Mouse (Mus musculus) embryo, embryonic 11 days (tissue): ENCODE data around the gene Golm1.
"Not testable (repeated sequence)": the region's sequence is repeated elsewhere in the genome, so short reads cannot be mapped to it uniquely, and the experiment has no call there.

ENCODE experiments used
- DNase-seq: peaks from one replicate; pipeline ENCODE4 v3.0.0-alpha.2; 2015

Gene Golm1

GRCm38 (mm10) chr13:59642818-59643217 is 32.8 kb downstream of the Golm1 start:
- DNase-seq = no peak

- no peak for DNase-seq
These were observed 35.5 kb downstream of the Golm1 start for GRCm38 (mm10) chr13:59640178-59640440.

DNA sequence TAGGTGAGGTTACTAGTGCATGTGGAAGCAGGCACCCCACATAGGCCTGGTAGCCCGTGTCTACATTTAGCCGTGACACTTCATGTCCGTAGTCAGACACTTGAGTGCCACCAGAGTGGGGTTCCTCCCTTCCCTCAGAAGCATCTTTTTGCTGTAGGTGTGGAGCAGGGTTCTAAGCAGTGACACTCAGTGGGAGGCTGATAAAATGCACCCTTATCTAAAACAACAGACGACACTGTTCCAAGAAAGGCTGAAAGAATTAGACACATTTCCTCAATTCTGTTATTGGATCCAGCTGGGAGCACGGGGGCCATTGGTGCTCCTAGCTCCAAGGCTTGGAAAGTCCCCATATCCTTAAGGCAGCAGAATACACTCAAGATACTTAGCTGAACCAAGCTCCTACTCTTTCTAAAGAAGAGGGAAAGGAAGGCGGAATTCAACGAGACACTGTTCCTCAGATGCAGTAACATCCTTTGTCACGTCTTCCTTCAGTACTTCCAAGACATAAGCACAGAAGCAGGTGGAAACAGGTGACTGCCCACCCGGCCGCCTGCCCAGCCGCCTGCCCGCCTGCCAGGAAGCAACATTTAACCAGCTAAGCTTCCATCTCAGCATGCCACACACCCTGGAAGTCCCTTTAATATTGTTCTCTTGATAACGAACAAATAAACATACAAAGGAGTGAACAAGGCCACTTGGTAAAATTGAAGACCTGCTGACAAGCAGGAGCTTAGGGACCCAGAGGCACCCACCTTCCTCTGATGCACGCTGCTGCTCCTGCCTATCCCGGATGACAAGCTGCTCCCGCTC is 36.0 kb downstream of the Golm1 start:
- DNase-seq = no peak

DNA sequence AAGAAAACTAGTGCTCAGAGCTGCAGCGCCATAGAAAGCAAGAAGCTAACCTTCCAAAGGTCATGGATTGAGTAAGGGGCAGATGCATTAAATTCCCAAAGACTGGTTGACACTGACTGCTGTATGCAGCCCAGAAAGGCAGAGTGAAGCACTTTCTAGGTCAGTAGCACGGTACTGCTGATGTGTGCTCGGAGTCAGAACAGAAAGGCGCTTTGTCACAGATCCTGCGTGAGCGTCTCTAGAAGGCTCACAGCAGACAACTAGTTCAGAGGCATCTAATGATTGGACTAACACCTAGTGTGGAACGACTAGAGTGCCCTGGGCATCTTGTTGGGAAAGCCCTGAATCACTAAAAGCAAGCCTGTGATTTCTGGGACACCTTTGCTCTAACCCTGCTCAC is 37.8 kb downstream of the Golm1 start:
- no peak for DNase-seq

- no peak for DNase-seq
These were observed 41.0 kb downstream of the Golm1 start for GRCm38 (mm10) chr13:59634637-59635036.

DNA sequence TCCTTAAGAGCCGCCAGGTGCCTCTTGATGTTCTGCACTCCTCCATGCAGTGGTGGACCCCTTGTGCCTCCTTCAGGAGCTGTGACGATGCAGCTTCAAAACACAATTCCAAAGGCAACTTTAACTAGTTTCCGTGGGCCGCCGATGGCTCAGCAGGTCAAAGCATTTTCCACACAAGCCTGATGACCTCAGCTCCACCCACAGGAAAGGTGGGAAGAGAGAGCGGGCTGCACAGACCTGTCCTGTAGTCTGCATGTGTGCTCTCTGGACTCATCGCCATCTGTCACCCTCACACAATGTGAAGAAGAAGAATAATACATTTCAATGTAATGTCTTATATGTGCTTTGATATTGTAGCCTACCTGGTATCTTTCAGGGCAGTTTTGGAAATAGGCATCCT is 48.9 kb downstream of the Golm1 start:
- DNase-seq = no peak

- DNase-seq = no peak
These were observed 50.7 kb downstream of the Golm1 start for GRCm38 (mm10) chr13:59624903-59625302.

DNA sequence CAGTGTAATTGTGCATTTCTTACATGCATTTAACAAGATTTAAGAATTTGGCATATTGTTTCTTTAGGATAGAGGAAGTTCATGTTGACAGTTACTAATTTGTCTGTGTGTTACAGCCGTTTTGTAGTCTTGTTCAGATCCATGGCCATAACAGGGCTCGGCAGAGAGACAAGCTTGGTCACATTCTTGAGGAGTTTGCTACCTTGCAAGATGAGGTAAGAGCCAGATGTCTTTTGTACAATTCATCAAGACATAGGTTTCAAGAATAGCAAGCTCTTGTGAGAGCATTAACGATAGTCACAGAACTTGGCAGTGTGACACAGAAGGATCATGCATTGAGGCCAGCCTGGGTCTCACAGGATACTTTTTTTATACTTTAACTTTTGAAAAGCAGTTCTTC is 51.2 kb downstream of the Golm1 start:
- no peak for DNase-seq

- DNase-seq = no peak
These were observed 53.7 kb downstream of the Golm1 start for GRCm38 (mm10) chr13:59621643-59622489.

- DNase-seq = no peak
These were observed 57.1 kb downstream of the Golm1 start for GRCm38 (mm10) chr13:59618463-59618862.

- no peak for DNase-seq
These were observed 60.1 kb downstream of the Golm1 start for GRCm38 (mm10) chr13:59615554-59615953.

- DNase-seq = no peak
These were observed 60.5 kb downstream of the Golm1 start for GRCm38 (mm10) chr13:59615152-59615551.

DNA sequence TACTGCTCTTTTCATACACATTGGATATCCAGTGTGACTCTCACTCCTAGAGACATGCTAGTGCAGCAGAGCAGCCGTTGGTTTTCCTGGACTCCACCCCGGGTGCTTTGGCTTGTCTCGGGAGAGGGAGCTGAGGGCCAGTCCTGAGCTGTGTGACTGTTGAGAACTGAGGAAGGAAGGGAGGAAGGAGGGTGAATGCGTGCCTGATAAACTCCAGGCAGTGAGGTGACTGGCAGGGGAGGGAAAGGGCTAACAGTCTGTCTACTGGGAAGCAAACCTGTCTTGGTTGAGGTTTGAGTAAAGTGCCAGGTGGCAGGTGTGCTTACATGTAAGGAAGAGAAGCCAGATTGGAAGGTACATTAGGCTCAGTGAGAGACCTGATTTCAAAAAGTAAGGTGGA is 61.7 kb downstream of the Golm1 start:
- DNase-seq = no peak

- DNase-seq = no peak
These were observed 65.2 kb downstream of the Golm1 start for GRCm38 (mm10) chr13:59610437-59610836.

- DNase-seq = no peak
These were observed 65.7 kb downstream of the Golm1 start for GRCm38 (mm10) chr13:59609885-59610284.

GRCm38 (mm10) chr13:59605221-59605922 is 70.2 kb downstream of the Golm1 start:
- DNase-seq = no peak

DNA sequence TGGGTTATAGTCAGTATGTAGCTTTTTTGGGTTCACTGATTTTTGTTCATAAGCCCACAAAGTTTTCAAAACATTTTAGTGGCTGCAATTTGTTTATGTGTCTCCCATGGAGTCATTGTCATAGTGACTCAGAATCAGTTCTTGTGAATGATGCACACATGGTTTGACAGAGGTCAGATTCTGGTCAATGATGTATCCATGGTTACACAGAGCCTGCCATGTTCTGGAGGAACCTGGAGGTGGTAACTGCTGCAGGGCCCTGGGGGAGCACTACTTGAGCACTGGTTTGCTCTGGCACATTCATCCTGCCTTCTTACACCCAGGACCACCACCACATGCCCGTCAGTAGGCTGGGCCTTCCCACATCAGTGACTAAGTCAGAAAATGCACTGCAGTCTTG is 71.1 kb downstream of the Golm1 start:
- peak; percentile 19 for DNase-seq

- DNase-seq = no peak
These were observed 72.5 kb downstream of the Golm1 start for GRCm38 (mm10) chr13:59603096-59603495.

DNA sequence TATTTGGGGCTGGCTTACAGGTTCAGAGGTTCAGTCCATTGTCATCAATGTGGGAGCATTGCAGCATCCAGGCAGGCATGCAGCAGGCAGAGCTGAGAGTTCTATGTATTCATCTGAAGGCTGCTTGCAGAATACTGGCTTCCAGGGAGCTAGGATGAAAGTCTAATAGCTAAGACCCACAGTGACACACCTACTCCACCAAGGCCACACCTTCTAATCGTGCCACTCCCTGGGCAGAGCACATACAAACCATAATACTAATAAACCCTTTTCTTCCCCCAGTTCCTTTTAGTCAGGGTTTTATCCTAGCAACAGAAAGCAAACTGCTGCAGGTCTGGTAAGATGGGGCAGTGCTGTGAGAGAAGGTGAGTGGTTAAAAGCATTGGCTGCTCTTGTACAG is 83.0 kb downstream of the Golm1 start:
- no peak for DNase-seq

DNA sequence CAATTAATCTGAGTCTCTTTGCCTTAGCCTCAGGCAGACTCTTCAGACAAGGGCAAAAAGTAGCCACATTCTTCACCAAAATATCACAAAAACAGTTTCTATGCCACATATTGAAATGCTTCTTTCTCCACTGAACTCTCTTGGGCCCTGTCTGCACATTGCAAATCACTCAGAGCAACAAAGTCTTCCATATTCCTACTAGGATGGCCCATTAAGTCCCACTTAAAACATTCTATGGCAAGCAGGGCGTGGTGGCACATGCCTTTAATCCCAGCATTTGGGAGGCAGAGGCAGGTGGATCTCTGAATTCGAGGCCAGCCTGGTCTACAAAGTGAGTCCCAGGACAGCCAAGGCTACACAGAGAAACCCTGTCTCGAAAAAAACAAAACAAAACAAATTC is 83.6 kb downstream of the Golm1 start:
- not testable (repeated sequence) for DNase-seq

DNA sequence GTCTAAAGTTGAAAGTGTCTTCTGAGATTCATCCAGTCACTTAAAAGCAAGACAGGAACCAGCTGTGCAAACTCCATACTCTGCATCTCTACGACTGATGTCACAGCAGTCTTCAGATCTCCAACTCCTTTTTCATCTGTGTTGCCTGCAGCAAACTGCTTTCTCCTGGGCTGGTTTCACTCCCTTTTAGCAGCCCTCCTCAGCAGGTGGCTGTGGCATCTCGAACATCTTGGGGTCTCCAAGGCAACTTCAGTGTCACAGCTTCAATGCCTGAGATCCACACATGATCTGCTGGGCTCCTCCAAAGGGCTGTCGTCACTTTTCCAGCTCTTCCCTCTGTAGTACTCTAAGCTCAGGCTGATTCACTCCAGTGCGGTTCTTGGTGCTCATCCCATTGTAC is 84.9 kb downstream of the Golm1 start:
- DNase-seq = no peak

GRCm38 (mm10) chr13:59589672-59590071 is 85.9 kb downstream of the Golm1 start:
- no peak for DNase-seq

DNA sequence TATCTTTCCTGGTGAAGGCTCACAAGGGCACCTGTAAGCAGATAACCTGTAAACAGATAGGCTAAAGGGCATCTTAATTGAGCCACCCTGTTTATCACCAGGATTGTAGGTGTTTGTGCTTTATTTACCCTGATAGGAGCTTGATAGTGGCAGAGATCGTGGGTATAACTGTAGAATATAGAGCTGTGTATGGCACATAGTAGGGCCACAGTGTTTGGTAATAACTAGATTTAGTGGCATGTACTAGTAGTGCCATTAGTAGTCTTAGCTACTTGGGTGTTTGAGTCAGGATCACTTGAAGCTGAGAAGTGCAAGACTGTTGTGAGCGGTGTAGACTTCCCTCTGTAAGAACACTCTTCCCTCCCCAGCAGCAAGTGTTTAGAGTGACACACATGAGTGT is 88.4 kb downstream of the Golm1 start:
- no peak for DNase-seq

GRCm38 (mm10) chr13:59585648-59586005 is 90.0 kb downstream of the Golm1 start:
- DNase-seq = no peak
